Mouse (Mus musculus) MEL (cell line): Measurements from ENCODE around the gene Mndal.
"Not testable (repeated sequence)": the region's sequence is repeated elsewhere in the genome, so short reads cannot be mapped to it uniquely, and the experiment has no call there.

Experiments used
- CTCF ChIP-seq, 3 experiments: IDR thresholded peaks in 2 of 3; conservative IDR thresholded peaks in 1 of 3; 2 replicates each; pipeline ENCODE4 v1.5.1; 2011 to 2012; ENCODE audit warnings: low read length in 3 of 3, low read depth in 2 of 3, mild to moderate bottlenecking in 2 of 3, improper control_type of control experiment in 1 of 3, inconsistent platforms in 1 of 3, mixed read lengths in 1 of 3, moderate library complexity in 1 of 3; ENCODE audit not compliant: control insufficient read depth in 1 of 3, insufficient read depth in 1 of 3, poor library complexity in 1 of 3, severe bottlenecking in 1 of 3
- MAX ChIP-seq: IDR thresholded peaks from 2 replicates; pipeline ENCODE4 v1.6.1; 2011; ENCODE audit warnings: low read length, improper control_type of control experiment
- MAZ ChIP-seq: IDR thresholded peaks from 2 replicates; pipeline ENCODE4 v1.6.1; 2012; ENCODE audit warnings: low read depth, mild to moderate bottlenecking, inconsistent platforms, low read length, improper control_type of control experiment
- MXI1 ChIP-seq: IDR thresholded peaks from 2 replicates; pipeline ENCODE4 v1.6.1; 2011; ENCODE audit warnings: mild to moderate bottlenecking, low read depth, low read length, improper control_type of control experiment
- POLR2A ChIP-seq, 2 experiments: IDR thresholded peaks; 2 replicates each; pipeline ENCODE4 v1.6.1; 2011 to 2012; ENCODE audit warnings: low read length in 2 of 2, mild to moderate bottlenecking in 2 of 2, control low read depth in 1 of 2, improper control_type of control experiment in 1 of 2, low read depth in 1 of 2, moderate library complexity in 1 of 2; ENCODE audit not compliant: control insufficient read depth in 1 of 2, insufficient read depth in 1 of 2, poor library complexity in 1 of 2
- POLR2AphosphoS2 ChIP-seq: IDR thresholded peaks from 2 replicates; pipeline ENCODE4 v1.6.1; 2011; ENCODE audit warnings: low read length, improper control_type of control experiment
- SMC3 ChIP-seq: IDR thresholded peaks from 2 replicates; pipeline ENCODE4 v1.6.1; 2011; ENCODE audit warnings: low read depth, low read length, improper control_type of control experiment
- USF2 ChIP-seq, 2 experiments: IDR thresholded peaks; 2 replicates each; pipeline ENCODE4 v1.6.1; 2011 to 2012; ENCODE audit warnings: improper control_type of control experiment in 2 of 2, low read length in 2 of 2, borderline replicate concordance in 1 of 2, inconsistent platforms in 1 of 2, low read depth in 1 of 2, mild to moderate bottlenecking in 1 of 2; ENCODE audit not compliant: insufficient read depth in 1 of 2
- ZKSCAN1 ChIP-seq: IDR thresholded peaks from 2 replicates; pipeline ENCODE4 v1.6.1; 2012; ENCODE audit warnings: low read depth, mild to moderate bottlenecking, inconsistent platforms, low read length, improper control_type of control experiment, moderate library complexity

- not testable (repeated sequence) for TF ChIP-seq POLR2A (IDR thresholded peaks at IDR 0.05; ENCODE audit: control insufficient read depth in 1 of 2, insufficient read depth in 1 of 2, low read depth in 1 of 2, low read length in 2 of 2, poor library complexity in 1 of 2); MXI1; ZKSCAN1; CTCF (IDR thresholded peaks at IDR 0.05 in 2 of 3, conservative IDR thresholded peaks at IDR 0.05 in 1 of 3; ENCODE audit: control insufficient read depth in 1 of 3, insufficient read depth in 1 of 3, low read depth in 2 of 3, low read length in 3 of 3, poor library complexity in 1 of 3, severe bottlenecking in 1 of 3); POLR2AphosphoS2; MAX; MAZ; USF2 (IDR thresholded peaks at IDR 0.05; ENCODE audit: borderline replicate concordance in 1 of 2, insufficient read depth in 1 of 2, low read depth in 1 of 2, low read length in 2 of 2); SMC3
These were observed 73.7 kb downstream of the Mndal start for GRCm38 (mm10) chr1:173868586-173868985.
